Mouse (Mus musculus) MEL (cell line): ENCODE data around the gene Trio.

ENCODE experiments used
- CHD1 ChIP-seq: IDR thresholded peaks from 2 replicates; pipeline ENCODE4 v1.6.1; 2012; ENCODE audit warnings: low read depth, mild to moderate bottlenecking, inconsistent platforms, low read length, improper control_type of control experiment
- CHD2 ChIP-seq: IDR thresholded peaks from 2 replicates; pipeline ENCODE4 v1.6.1; 2011; ENCODE audit warnings: low read length, improper control_type of control experiment
- CTCF ChIP-seq, 3 experiments: IDR thresholded peaks in 2 of 3; conservative IDR thresholded peaks in 1 of 3; 2 replicates each; pipeline ENCODE4 v1.5.1; 2011 to 2012; ENCODE audit warnings: low read length in 3 of 3, low read depth in 2 of 3, mild to moderate bottlenecking in 2 of 3, improper control_type of control experiment in 1 of 3, inconsistent platforms in 1 of 3, mixed read lengths in 1 of 3, moderate library complexity in 1 of 3; ENCODE audit not compliant: control insufficient read depth in 1 of 3, insufficient read depth in 1 of 3, poor library complexity in 1 of 3, severe bottlenecking in 1 of 3
- EP300 ChIP-seq, 2 experiments: IDR thresholded peaks; 2 replicates each; pipeline ENCODE4 v1.6.1; 2011; ENCODE audit warnings: improper control_type of control experiment in 2 of 2, low read length in 2 of 2, low read depth in 1 of 2, mild to moderate bottlenecking in 1 of 2
- MXI1 ChIP-seq: IDR thresholded peaks from 2 replicates; pipeline ENCODE4 v1.6.1; 2011; ENCODE audit warnings: mild to moderate bottlenecking, low read depth, low read length, improper control_type of control experiment
- NELFE ChIP-seq: IDR thresholded peaks from 2 replicates; pipeline ENCODE4 v1.6.1; 2011; ENCODE audit warnings: low read depth, low read length, improper control_type of control experiment
- POLR2A ChIP-seq, 2 experiments: IDR thresholded peaks; 2 replicates each; pipeline ENCODE4 v1.6.1; 2011 to 2012; ENCODE audit warnings: low read length in 2 of 2, mild to moderate bottlenecking in 2 of 2, control low read depth in 1 of 2, improper control_type of control experiment in 1 of 2, low read depth in 1 of 2, moderate library complexity in 1 of 2; ENCODE audit not compliant: control insufficient read depth in 1 of 2, insufficient read depth in 1 of 2, poor library complexity in 1 of 2

- no peak for TF ChIP-seq CHD2
- no peak for TF ChIP-seq CHD1
- TF ChIP-seq CTCF (IDR thresholded peaks at IDR 0.05 in 2 of 3, conservative IDR thresholded peaks at IDR 0.05 in 1 of 3; ENCODE audit: control insufficient read depth in 1 of 3, insufficient read depth in 1 of 3, low read depth in 2 of 3, low read length in 3 of 3, poor library complexity in 1 of 3, severe bottlenecking in 1 of 3) = no peak
- no peak for TF ChIP-seq POLR2A (IDR thresholded peaks at IDR 0.05; ENCODE audit: control insufficient read depth in 1 of 2, insufficient read depth in 1 of 2, low read depth in 1 of 2, low read length in 2 of 2, poor library complexity in 1 of 2)
- no peak for TF ChIP-seq EP300 (IDR thresholded peaks at IDR 0.05; ENCODE audit: low read depth in 1 of 2, low read length in 2 of 2)
- no peak for TF ChIP-seq NELFE
- TF ChIP-seq MXI1 = no peak
These were observed 37.8 kb upstream of the Trio start for GRCm38 (mm10) chr15:28063466-28063865.
